Mouse (Mus musculus) testis, adult 2 months (tissue): ENCODE measurements around the gene Nfib.

Experiments used
- CTCF ChIP-seq: fragments of 200-500 bp; IDR thresholded peaks from 2 replicates; pipeline ENCODE4 v1.5.1; 2012; ENCODE audit warnings: low read depth, mild to moderate bottlenecking, inconsistent platforms, low read length, moderate library complexity; ENCODE audit not compliant: control insufficient read depth, insufficient read depth, insufficient replicate concordance
- POLR2A ChIP-seq: fragments of 200-500 bp; IDR thresholded peaks from 2 replicates; pipeline ENCODE4 v1.6.1; 2012; ENCODE audit warnings: low read depth, mild to moderate bottlenecking, inconsistent platforms, low read length, moderate library complexity; ENCODE audit not compliant: control insufficient read depth

DNA sequence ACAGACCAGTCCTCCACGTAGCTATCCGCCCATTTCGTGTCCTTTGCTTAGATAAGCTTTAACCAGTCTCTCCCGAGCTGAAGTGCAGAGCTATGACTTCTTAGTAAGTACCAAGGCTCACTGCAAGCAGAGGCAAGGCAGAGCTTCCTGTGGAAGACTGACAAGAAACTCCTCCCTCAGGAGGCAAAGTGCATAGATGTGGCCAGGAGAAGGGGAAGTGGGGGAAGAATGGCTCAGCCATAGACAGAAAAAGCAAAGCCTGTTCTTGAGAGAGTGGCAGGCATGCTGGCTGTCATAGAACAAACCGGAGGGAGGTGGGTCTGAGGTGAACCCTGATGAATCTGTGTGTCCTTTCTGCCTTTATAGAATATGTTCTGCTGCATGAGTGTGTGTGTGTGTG lies 30.2 kb upstream of the Nfib start:
- no peak for TF ChIP-seq CTCF
- TF ChIP-seq POLR2A = no peak
